Mouse (Mus musculus) fibroblast of lung, adult 2 months (primary cell): Measurements from ENCODE around the gene Hoxa2.

Experiments used
- DNase-seq: peaks from one replicate; pipeline ENCODE4 v3.0.0-alpha.2; 2011; ENCODE audit warnings: low read depth

The Hoxa2 gene

DNA sequence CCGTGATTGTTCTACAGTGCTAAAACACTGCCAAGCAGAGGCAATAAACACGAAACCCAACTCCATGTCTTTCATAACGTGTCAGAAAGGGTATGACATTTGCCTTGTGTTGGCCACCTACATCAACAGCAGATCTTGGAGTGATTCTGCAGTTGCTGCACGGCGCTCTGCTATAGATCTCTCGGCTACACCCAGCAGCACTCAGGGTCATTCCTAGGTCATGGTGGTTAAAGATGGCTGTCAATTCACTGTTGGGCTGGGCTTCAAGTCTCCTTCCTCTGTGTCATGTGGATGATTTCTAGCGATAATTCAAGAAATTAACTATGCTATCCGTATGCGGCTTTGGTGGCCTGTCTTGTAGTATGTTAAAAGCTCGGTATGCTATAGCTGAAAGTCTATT, 26.1 kb downstream of the Hoxa2 start:
- DNase-seq: no peak

GRCm38 (mm10) chr6:52137841-52138535, 26.6 kb downstream of the Hoxa2 start:
- DNase-seq: no peak

DNA sequence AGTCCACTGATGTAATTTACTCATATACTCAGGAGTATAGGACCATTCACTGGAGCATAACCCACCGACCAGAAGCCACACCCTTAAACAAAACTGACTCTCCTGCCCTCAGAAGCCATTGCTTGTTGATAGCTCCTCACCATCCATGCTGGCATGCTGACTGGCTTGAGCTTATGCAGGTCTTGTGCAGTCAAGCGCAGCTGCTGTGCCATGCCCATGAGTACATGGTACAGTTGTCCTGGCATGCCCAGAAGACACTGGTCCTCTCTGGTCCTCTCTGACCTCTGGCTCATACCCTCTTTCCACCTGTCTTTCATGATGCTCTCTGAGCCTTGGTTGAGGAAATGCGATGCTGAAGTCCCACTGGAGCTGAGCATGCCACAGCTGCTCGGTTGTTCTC, 41.0 kb downstream of the Hoxa2 start:
- no peak for DNase-seq

DNA sequence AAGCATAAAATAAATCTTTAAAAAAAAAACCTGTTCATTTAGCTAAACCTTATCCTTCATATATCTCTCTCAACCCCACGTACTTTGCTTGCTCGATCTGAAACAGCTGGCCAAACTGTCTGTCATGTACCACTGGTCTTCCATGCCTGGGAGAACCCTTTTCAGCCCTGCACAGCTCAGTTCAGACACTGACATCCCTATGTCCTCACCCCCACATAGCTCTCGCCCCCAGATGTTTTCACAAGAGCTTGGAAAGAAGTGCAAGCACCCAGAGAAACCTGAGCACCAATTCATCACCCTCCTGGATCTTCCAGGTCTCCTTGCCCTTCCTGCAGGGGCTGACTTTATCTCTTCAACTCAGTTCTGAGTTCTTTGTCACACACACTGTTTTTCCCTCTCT, 43.5 kb downstream of the Hoxa2 start:
- DNase-seq: no peak

GRCm38 (mm10) chr6:52118903-52119635, 45.6 kb downstream of the Hoxa2 start:
- DNase-seq: no peak

- DNase-seq: no peak
Measured at GRCm38 (mm10) chr6:52115899-52116298, 48.7 kb downstream of the Hoxa2 start.
